Mouse (Mus musculus): ENCODE measurements around the gene Pcdh10. TPM values are rescaled to one million over a fixed set of nuclear protein-coding genes. Genes with fewer than 3 reads are reported as not detected.

The Pcdh10 gene
- total and polyA plus RNA-seq, 2 experiments: not detected

DNA sequence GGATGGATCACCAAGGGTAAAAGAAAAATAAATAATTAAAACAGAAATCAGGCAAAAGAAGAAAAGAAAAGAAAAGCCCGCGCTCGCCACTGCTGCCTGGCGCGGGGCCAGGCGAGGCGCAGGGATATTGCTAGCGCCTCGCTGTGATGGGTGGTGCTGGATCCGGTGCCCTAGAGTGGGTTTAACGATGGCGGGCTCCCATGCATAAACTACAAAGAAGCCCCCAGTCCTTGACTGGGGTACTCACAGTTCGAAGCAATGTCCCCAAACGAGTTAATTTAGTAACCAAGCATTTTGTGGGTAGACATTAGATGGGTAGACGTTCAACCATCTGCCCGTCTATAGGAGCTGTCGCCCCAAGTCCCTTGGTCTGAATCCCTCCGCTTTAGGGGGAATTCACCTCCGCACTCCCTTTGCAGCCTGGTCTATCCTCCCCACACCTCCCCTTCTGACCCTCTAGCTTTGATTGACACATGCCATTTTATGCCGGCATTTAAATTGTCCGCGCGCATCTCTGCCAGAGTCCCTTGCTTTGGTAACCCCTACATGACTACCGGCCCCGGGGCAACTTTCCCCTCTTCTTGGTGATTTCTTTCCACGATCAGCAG, 703 bp upstream of the Pcdh10 start:
- H3K4me1 ChIP-seq (ENCODE audit: control insufficient read depth, insufficient read depth, low read length): peaks cover 9% of the 10 kb centered on the region
- peaks cover 31% of the 10 kb centered on the region for H3K27me3 ChIP-seq (ENCODE audit: control insufficient read depth, insufficient read depth, low read length)
- DNase-seq (ENCODE audit: extremely low read depth, low read depth, low spot score): no peak
- no peaks in the 10 kb centered on the region for H3K79me2 ChIP-seq (ENCODE audit: control insufficient read depth, insufficient read depth, low read length)
- no peak overlapping the region for H3K27ac ChIP-seq (replicated peaks; ENCODE audit: insufficient read depth, low read depth, low read length)
- H3K36me3 ChIP-seq (ENCODE audit: control insufficient read depth, insufficient read depth, low read length): no peaks in the 10 kb centered on the region
- 2% methylated on average over 26 of the region's 26 CpGs for WGBS
- no peak overlapping the region for H3K9ac ChIP-seq (ENCODE audit: low read depth, low read length)
- no peak for TF ChIP-seq CTCF (IDR thresholded peaks at IDR 0.05; ENCODE audit: low read depth, low read length)
- TF ChIP-seq POLR2A (IDR thresholded peaks at IDR 0.05; ENCODE audit: extremely low read depth, insufficient read depth, low read length): no peak
- no peak overlapping the region; the same call in 1 of the 2 replicates for H3K4me3 ChIP-seq (ENCODE audit: insufficient read depth, low read depth, low read length)

DNA sequence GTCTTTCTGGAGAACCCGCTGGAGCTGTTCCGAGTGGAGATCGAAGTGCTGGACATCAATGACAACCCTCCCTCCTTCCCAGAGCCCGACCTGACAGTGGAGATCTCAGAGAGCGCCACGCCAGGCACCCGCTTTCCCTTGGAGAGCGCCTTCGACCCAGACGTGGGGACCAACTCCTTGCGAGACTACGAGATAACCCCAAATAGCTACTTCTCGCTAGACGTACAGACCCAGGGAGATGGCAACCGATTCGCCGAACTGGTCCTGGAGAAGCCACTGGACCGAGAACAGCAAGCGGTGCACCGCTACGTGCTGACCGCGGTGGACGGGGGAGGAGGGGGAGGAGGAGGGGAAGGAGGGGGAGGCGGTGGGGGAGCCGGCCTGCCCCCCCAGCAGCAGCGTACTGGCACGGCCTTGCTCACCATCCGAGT, 1.4 kb downstream of the Pcdh10 start:
- peaks cover 9% of the 10 kb centered on the region for H3K4me1 ChIP-seq (ENCODE audit: control insufficient read depth, insufficient read depth, low read length)
- H3K4me3 ChIP-seq (ENCODE audit: insufficient read depth, low read depth, low read length): no peak overlapping the region
- H3K36me3 ChIP-seq (ENCODE audit: control insufficient read depth, insufficient read depth, low read length): no peaks in the 10 kb centered on the region
- no peak overlapping the region for H3K27ac ChIP-seq (replicated peaks; ENCODE audit: insufficient read depth, low read depth, low read length)
- WGBS: 2% methylated on average over 25 of the region's 29 CpGs
- peaks cover 31% of the 10 kb centered on the region for H3K27me3 ChIP-seq (ENCODE audit: control insufficient read depth, insufficient read depth, low read length)
- no peak overlapping the region for H3K9ac ChIP-seq (ENCODE audit: low read depth, low read length)
- TF ChIP-seq POLR2A (IDR thresholded peaks at IDR 0.05; ENCODE audit: extremely low read depth, insufficient read depth, low read length): no peak
- no peak for TF ChIP-seq CTCF (IDR thresholded peaks at IDR 0.05; ENCODE audit: low read depth, low read length)
- no peak for DNase-seq (ENCODE audit: extremely low read depth, low read depth, low spot score)
- no peaks in the 10 kb centered on the region for H3K79me2 ChIP-seq (ENCODE audit: control insufficient read depth, insufficient read depth, low read length)

DNA sequence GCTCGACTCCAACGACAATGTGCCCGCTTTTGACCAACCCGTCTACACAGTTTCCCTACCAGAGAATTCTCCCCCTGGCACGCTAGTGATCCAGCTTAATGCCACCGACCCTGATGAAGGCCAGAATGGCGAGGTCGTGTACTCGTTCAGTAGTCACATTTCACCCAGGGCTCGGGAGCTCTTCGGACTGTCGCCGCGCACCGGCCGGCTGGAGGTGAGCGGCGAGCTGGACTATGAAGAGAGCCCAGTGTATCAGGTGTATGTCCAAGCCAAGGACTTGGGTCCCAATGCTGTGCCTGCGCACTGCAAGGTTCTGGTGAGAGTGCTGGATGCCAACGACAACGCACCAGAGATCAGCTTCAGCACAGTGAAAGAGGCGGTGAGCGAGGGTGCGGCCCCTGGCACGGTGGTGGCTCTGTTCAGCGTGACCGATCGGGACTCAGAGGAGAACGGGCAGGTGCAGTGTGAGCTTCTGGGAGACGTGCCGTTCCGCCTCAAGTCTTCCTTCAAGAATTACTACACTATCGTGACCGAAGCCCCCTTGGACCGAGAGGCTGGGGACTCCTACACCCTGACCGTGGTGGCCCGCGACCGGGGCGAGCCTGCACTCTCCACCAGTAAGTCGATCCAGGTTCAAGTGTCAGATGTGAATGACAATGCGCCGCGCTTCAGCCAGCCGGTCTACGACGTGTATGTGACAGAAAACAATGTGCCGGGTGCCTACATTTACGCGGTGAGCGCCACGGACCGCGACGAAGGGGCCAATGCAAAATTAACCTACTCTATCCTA, 2.0 kb downstream of the Pcdh10 start:
- Histone ChIP-seq H3K27ac (replicated peaks; ENCODE audit: insufficient read depth, low read depth, low read length) (no peak overlapping the region), H3K4me3 (ENCODE audit: insufficient read depth, low read depth, low read length) (no peak overlapping the region), H3K9ac (ENCODE audit: low read depth, low read length) (no peak overlapping the region), H3K27me3 (ENCODE audit: control insufficient read depth, insufficient read depth, low read length) (peaks cover 31% of the 10 kb centered on the region), H3K79me2 (ENCODE audit: control insufficient read depth, insufficient read depth, low read length) (no peaks in the 10 kb centered on the region), H3K36me3 (ENCODE audit: control insufficient read depth, insufficient read depth, low read length) (no peaks in the 10 kb centered on the region), H3K4me1 (ENCODE audit: control insufficient read depth, insufficient read depth, low read length) (peaks cover 9% of the 10 kb centered on the region)
- WGBS: 2% methylated on average over 55 of the region's 55 CpGs
- DNase-seq (ENCODE audit: extremely low read depth, low read depth, low spot score): no peak
- TF ChIP-seq CTCF (IDR thresholded peaks at IDR 0.05; ENCODE audit: low read depth, low read length) (no peak), POLR2A (IDR thresholded peaks at IDR 0.05; ENCODE audit: extremely low read depth, insufficient read depth, low read length) (no peak)

- Histone ChIP-seq H3K27me3 (ENCODE audit: control insufficient read depth, insufficient read depth, low read length) (peaks cover 29% of the 10 kb centered on the region), H3K36me3 (ENCODE audit: control insufficient read depth, insufficient read depth, low read length) (no peaks in the 10 kb centered on the region), H3K4me3 (ENCODE audit: insufficient read depth, low read depth, low read length) (no peak overlapping the region), H3K27ac (replicated peaks; ENCODE audit: insufficient read depth, low read depth, low read length) (no peak overlapping the region), H3K9ac (ENCODE audit: low read depth, low read length) (no peak overlapping the region), H3K4me1 (ENCODE audit: control insufficient read depth, insufficient read depth, low read length) (peaks cover 8% of the 10 kb centered on the region), H3K79me2 (ENCODE audit: control insufficient read depth, insufficient read depth, low read length) (no peaks in the 10 kb centered on the region)
- no peak for DNase-seq (ENCODE audit: extremely low read depth, low read depth, low spot score)
- TF ChIP-seq CTCF (IDR thresholded peaks at IDR 0.05; ENCODE audit: low read depth, low read length) (no peak), POLR2A (IDR thresholded peaks at IDR 0.05; ENCODE audit: extremely low read depth, insufficient read depth, low read length) (no peak)
- 3% methylated on average over 82 of the region's 82 CpGs for WGBS
Measured at GRCm38 (mm10) chr3:45380811-45381761, 2.9 kb downstream of the Pcdh10 start.

GRCm38 (mm10) chr3:45382032-45382755, 4.0 kb downstream of the Pcdh10 start:
- no peaks in the 10 kb centered on the region for H3K79me2 ChIP-seq (ENCODE audit: control insufficient read depth, insufficient read depth, low read length)
- no peak overlapping the region for H3K27ac ChIP-seq (replicated peaks; ENCODE audit: insufficient read depth, low read depth, low read length)
- no peak overlapping the region for H3K9ac ChIP-seq (ENCODE audit: low read depth, low read length)
- H3K36me3 ChIP-seq (ENCODE audit: control insufficient read depth, insufficient read depth, low read length): no peaks in the 10 kb centered on the region
- WGBS: 24% methylated on average over 4 of the region's 4 CpGs
- TF ChIP-seq POLR2A (IDR thresholded peaks at IDR 0.05; ENCODE audit: extremely low read depth, insufficient read depth, low read length) (no peak), CTCF (IDR thresholded peaks at IDR 0.05; ENCODE audit: low read depth, low read length) (no peak)
- no peak for DNase-seq (ENCODE audit: extremely low read depth, low read depth, low spot score)
- 0 out of 2 replicates have a peak, but pooled peaks cover 4% of the 10 kb centered on the region for H3K4me1 ChIP-seq (ENCODE audit: control insufficient read depth, insufficient read depth, low read length)
- no peak overlapping the region for H3K4me3 ChIP-seq (ENCODE audit: insufficient read depth, low read depth, low read length)
- peaks cover 24% of the 10 kb centered on the region for H3K27me3 ChIP-seq (ENCODE audit: control insufficient read depth, insufficient read depth, low read length)

Measured in liver, adult 2 months (tissue).